ENCODE assay signal across 8 mouse cellular contexts in genomic region chr3:108562777-108563271, GRCm38 (mm10). TPM values are rescaled to one million over a fixed set of nuclear protein-coding genes. Genes with fewer than 3 reads are reported as not detected.
A peak's percentile ranks its signal among the peaks of the same experiment; 100 is the strongest.
DNase-seq lines count a peak whose midpoint lies in the region; ATAC-seq lines count a peak whose summit lies in the region.

No protein-coding gene starts in this region.

- H3K36me3 ChIP-seq in heart, embryonic 15.5 days = peaks cover 23% of the 10 kb centered on the region

- peak overlapping the region; percentile 76 for H3K4me2 ChIP-seq in heart, embryonic 15.5 days

- H3K27me3 ChIP-seq in heart, embryonic 15.5 days = 0 out of 2 replicates have a peak, but pooled peaks cover 4% of the 10 kb centered on the region

- peak overlapping the region; percentile 95 for H3K27ac ChIP-seq in heart, embryonic 15.5 days

- peak overlapping the region; percentile 93 for H3K4me3 ChIP-seq in heart, embryonic 15.5 days

- H3K9me3 ChIP-seq in heart, embryonic 15.5 days (replicated peaks) = no peaks in the 10 kb centered on the region

- H3K9ac ChIP-seq in heart, embryonic 15.5 days = peak overlapping the region; percentile 43

- peak; percentile 39 for DNase-seq in layer of hippocampus, adult 11-12 months (ENCODE audit: low spot score)
- DNase-seq in layer of hippocampus, adult 9-10 months (ENCODE audit: low spot score) = no peak
- DNase-seq in embryo, embryonic 10.5 days (ENCODE audit: low spot score) = peak; percentile 65
- peak; percentile 45 to 70 for DNase-seq in kidney, postnatal 4 days
- DNase-seq in thymus, postnatal 36 days = peak; percentile 38 to 46
- DNase-seq in layer of hippocampus, adult 18-20 months (ENCODE audit: low spot score in 2 of 2) = no peak

- 8% methylated on average over 15 of the region's 15 CpGs for WGBS in heart, embryonic 15.5 days

- H3K4me1 ChIP-seq in heart, embryonic 15.5 days (replicated peaks) = peaks cover 17% of the 10 kb centered on the region

- peak; percentile 57 for ATAC-seq in heart, embryonic 15.5 days (replicated peaks; ENCODE audit: insufficient number of reproducible peaks, insufficient read depth, low FRiP score, low read depth)
- peak; percentile 76 for ATAC-seq in megakaryocyte-erythroid progenitor cell, adult 5-6 weeks (replicated peaks; ENCODE audit: low FRiP score, low TSS enrichment, poor library complexity, severe bottlenecking)

RNA-seq across cellular contexts. Expression of gene Tmem167b, which starts 0.6 kb away (rescaled TPM):
- 29.7 and 32.5 TPM in 2 replicates for polyA plus RNA-seq in heart, embryonic 15.5 days (2015; fragmentation: Nextera tagmentation; extraction: Ambion mirVana)
- total RNA-seq in megakaryocyte-erythroid progenitor cell, adult 5-6 weeks (2014; fragmentation: Nextera tagmentation) = 8.1 and 15.6 TPM in 2 replicates
- 29.1 and 36.7 TPM in 2 replicates for total RNA-seq in megakaryocyte-erythroid progenitor cell, adult 5-6 weeks (2017)
- total RNA-seq in layer of hippocampus, adult 18-20 months (2021) = 10 to 100 TPM; 56.7 to 58.7 TPM

RNA-seq across cellular contexts. Expression of gene Taf13, which starts 8.7 kb away (rescaled TPM):
- 24.6 and 24.7 TPM in 2 replicates for polyA plus RNA-seq in heart, embryonic 15.5 days (2015; fragmentation: Nextera tagmentation; extraction: Ambion mirVana)
- total RNA-seq in megakaryocyte-erythroid progenitor cell, adult 5-6 weeks (2014; fragmentation: Nextera tagmentation) = 8.2 and 16.8 TPM in 2 replicates
- 9.3 and 16.8 TPM in 2 replicates for total RNA-seq in megakaryocyte-erythroid progenitor cell, adult 5-6 weeks (2017)
- total RNA-seq in layer of hippocampus, adult 18-20 months (2021) = 10 to 100 TPM; 20.4 to 23.0 TPM

RNA-seq across cellular contexts. Expression of gene 5330417C22Rik, which starts 26.5 kb away (rescaled TPM):
- 1.0 and 1.7 TPM in 2 replicates for polyA plus RNA-seq in heart, embryonic 15.5 days (2015; fragmentation: Nextera tagmentation; extraction: Ambion mirVana)
- 0.49 TPM in 1 of 2 replicates, not detected in the other for total RNA-seq in megakaryocyte-erythroid progenitor cell, adult 5-6 weeks (2014; fragmentation: Nextera tagmentation)
- 5.0 TPM in 1 of 2 replicates, not detected in the other for total RNA-seq in megakaryocyte-erythroid progenitor cell, adult 5-6 weeks (2017)
- 10 to 100 TPM; 25.3 to 32.2 TPM for total RNA-seq in layer of hippocampus, adult 18-20 months (2021)

RNA-seq across cellular contexts. Expression of gene Wdr47, which starts 28.3 kb away (rescaled TPM):
- polyA plus RNA-seq in heart, embryonic 15.5 days (2015; fragmentation: Nextera tagmentation; extraction: Ambion mirVana) = 7.0 and 8.8 TPM in 2 replicates
- 3.9 and 7.8 TPM in 2 replicates for total RNA-seq in megakaryocyte-erythroid progenitor cell, adult 5-6 weeks (2014; fragmentation: Nextera tagmentation)
- 5.4 and 19.6 TPM in 2 replicates for total RNA-seq in megakaryocyte-erythroid progenitor cell, adult 5-6 weeks (2017)
- 100 to 1,000 TPM; 112 to 128 TPM for total RNA-seq in layer of hippocampus, adult 18-20 months (2021)

RNA-seq across cellular contexts. Expression of gene 1700013F07Rik, which starts 28.9 kb away (rescaled TPM):
- polyA plus RNA-seq in heart, embryonic 15.5 days (2015; fragmentation: Nextera tagmentation; extraction: Ambion mirVana) = 0.19 TPM in 1 of 2 replicates, not detected in the other
- not detected in 2 replicates for total RNA-seq in megakaryocyte-erythroid progenitor cell, adult 5-6 weeks (2014; fragmentation: Nextera tagmentation)
- total RNA-seq in megakaryocyte-erythroid progenitor cell, adult 5-6 weeks (2017) = not detected in 2 replicates
- total RNA-seq in layer of hippocampus, adult 18-20 months (2021) = 1 to 10 TPM; 3.1 TPM

Comparison
In these comparisons a context has a peak if more than half of its experiments do, and no peak if none do; other contexts are left out.
1. DNase-seq: peak in layer of hippocampus, adult 11-12 months (single experiment), embryo, embryonic 10.5 days (single experiment), kidney, postnatal 4 days (2 of 2) and thymus, postnatal 36 days (2 of 2); none in layer of hippocampus, adult 9-10 months (single experiment) and layer of hippocampus, adult 18-20 months (0 of 2).
2. RNA of gene 5330417C22Rik, which starts 26.5 kb away (total RNA-seq): 25.3 to 32.2 TPM in layer of hippocampus, adult 18-20 months; 0.49 to 5.0 TPM in megakaryocyte-erythroid progenitor cell, adult 5-6 weeks; every median in the first group is over 4 times any median in the second.